Mouse (Mus musculus): ENCODE data around the gene Acsbg2. TPM values are rescaled to one million over a fixed set of nuclear protein-coding genes. Genes with fewer than 3 reads are reported as not detected.
A peak's percentile ranks its signal among the peaks of the same experiment; 100 is the strongest.

The Acsbg2 gene
- polyA plus RNA-seq, 1 experiment from 2014 or later, result not detected

GRCm38 (mm10) chr17:56842173-56842572 is 32.1 kb downstream of the Acsbg2 start:
- no peak overlapping the region for H3K9ac ChIP-seq (replicated peaks; ENCODE audit: low read length)
- no peaks in the 10 kb centered on the region for H3K36me3 ChIP-seq (ENCODE audit: control insufficient read depth, insufficient read depth, low read length)
- H3K27me3 ChIP-seq (ENCODE audit: control insufficient read depth, insufficient read depth, low read length), result no peaks in the 10 kb centered on the region
- no peak overlapping the region for H3K27ac ChIP-seq (replicated peaks; ENCODE audit: low read depth, low read length)
- H3K4me1 ChIP-seq (ENCODE audit: control insufficient read depth, insufficient read depth, low read length), result no peaks in the 10 kb centered on the region
- no peak overlapping the region for H3K4me3 ChIP-seq (replicated peaks; ENCODE audit: low read depth, low read length)
- WGBS, result 83% methylated on average over 5 of the region's 5 CpGs
- no peaks in the 10 kb centered on the region for H3K9me3 ChIP-seq (ENCODE audit: control insufficient read depth, low read length)
- DNase-seq, result no peak
- no peak for ATAC-seq (ENCODE audit: low FRiP score, low TSS enrichment)
- no peak overlapping the region for H3K4me2 ChIP-seq (ENCODE audit: low read length)

GRCm38 (mm10) chr17:56840524-56840923 is 33.7 kb downstream of the Acsbg2 start:
- Histone ChIP-seq H3K27ac (replicated peaks; ENCODE audit: low read depth, low read length) (no peak overlapping the region), H3K4me1 (ENCODE audit: control insufficient read depth, insufficient read depth, low read length) (no peaks in the 10 kb centered on the region), H3K4me2 (ENCODE audit: low read length) (no peak overlapping the region), H3K4me3 (replicated peaks; ENCODE audit: low read depth, low read length) (no peak overlapping the region), H3K9ac (replicated peaks; ENCODE audit: low read length) (no peak overlapping the region), H3K36me3 (ENCODE audit: control insufficient read depth, insufficient read depth, low read length) (no peaks in the 10 kb centered on the region), H3K27me3 (ENCODE audit: control insufficient read depth, insufficient read depth, low read length) (no peaks in the 10 kb centered on the region), H3K9me3 (ENCODE audit: control insufficient read depth, low read length) (no peaks in the 10 kb centered on the region)
- no peak for DNase-seq
- 87% methylated on average over 7 of the region's 7 CpGs for WGBS
- no peak for ATAC-seq (ENCODE audit: low FRiP score, low TSS enrichment)

GRCm38 (mm10) chr17:56836336-56836735 is 37.9 kb downstream of the Acsbg2 start:
- no peaks in the 10 kb centered on the region for H3K27me3 ChIP-seq (ENCODE audit: control insufficient read depth, insufficient read depth, low read length)
- no peak overlapping the region for H3K4me3 ChIP-seq (replicated peaks; ENCODE audit: low read depth, low read length)
- 88% methylated on average over 8 of the region's 8 CpGs for WGBS
- DNase-seq, result no peak
- H3K27ac ChIP-seq (replicated peaks; ENCODE audit: low read depth, low read length), result no peak overlapping the region
- no peaks in the 10 kb centered on the region for H3K9me3 ChIP-seq (ENCODE audit: control insufficient read depth, low read length)
- H3K4me1 ChIP-seq (ENCODE audit: control insufficient read depth, insufficient read depth, low read length), result no peaks in the 10 kb centered on the region
- no peak overlapping the region for H3K9ac ChIP-seq (replicated peaks; ENCODE audit: low read length)
- no peak overlapping the region for H3K4me2 ChIP-seq (ENCODE audit: low read length)
- no peaks in the 10 kb centered on the region for H3K36me3 ChIP-seq (ENCODE audit: control insufficient read depth, insufficient read depth, low read length)
- ATAC-seq (ENCODE audit: low FRiP score, low TSS enrichment), result no peak

DNA sequence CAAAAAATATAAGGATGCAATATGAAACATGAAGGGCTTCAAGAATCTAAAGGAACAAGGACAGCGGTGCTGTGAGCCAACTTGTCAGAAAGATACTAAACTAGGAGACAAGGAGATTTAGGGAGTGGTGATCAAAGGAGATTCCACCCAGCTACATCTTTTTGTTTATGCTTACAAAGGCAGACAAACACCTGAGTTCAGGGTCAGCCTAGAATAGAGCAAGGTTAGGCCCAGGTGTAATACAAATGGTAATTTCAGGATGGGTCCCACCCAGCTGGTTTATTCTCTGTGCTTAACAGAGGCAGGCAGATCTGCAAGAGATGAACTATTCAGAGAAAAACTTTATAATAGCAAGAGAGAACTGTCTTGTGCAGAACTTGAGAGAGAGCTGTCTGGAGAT is 40.9 kb downstream of the Acsbg2 start:
- H3K4me1 ChIP-seq (ENCODE audit: control insufficient read depth, insufficient read depth, low read length), result peaks cover 11% of the 10 kb centered on the region; the same call in 1 of the 2 replicates
- WGBS, result 95% methylated on average over 1 of the region's 1 CpGs
- no peak overlapping the region for H3K9ac ChIP-seq (replicated peaks; ENCODE audit: low read length)
- no peaks in the 10 kb centered on the region for H3K36me3 ChIP-seq (ENCODE audit: control insufficient read depth, insufficient read depth, low read length)
- no peak overlapping the region for H3K4me2 ChIP-seq (ENCODE audit: low read length)
- H3K9me3 ChIP-seq (ENCODE audit: control insufficient read depth, low read length), result no peaks in the 10 kb centered on the region
- no peak for DNase-seq
- H3K27me3 ChIP-seq (ENCODE audit: control insufficient read depth, insufficient read depth, low read length), result peaks cover 13% of the 10 kb centered on the region; the same call in 1 of the 2 replicates
- H3K27ac ChIP-seq (replicated peaks; ENCODE audit: low read depth, low read length), result no peak overlapping the region
- no peak overlapping the region for H3K4me3 ChIP-seq (replicated peaks; ENCODE audit: low read depth, low read length)
- no peak for ATAC-seq (ENCODE audit: low FRiP score, low TSS enrichment)

GRCm38 (mm10) chr17:56832918-56833317 is 41.3 kb downstream of the Acsbg2 start:
- Histone ChIP-seq H3K27me3 (ENCODE audit: control insufficient read depth, insufficient read depth, low read length) (peaks cover 13% of the 10 kb centered on the region; the same call in 1 of the 2 replicates), H3K27ac (replicated peaks; ENCODE audit: low read depth, low read length) (no peak overlapping the region), H3K4me1 (ENCODE audit: control insufficient read depth, insufficient read depth, low read length) (peaks cover 11% of the 10 kb centered on the region; the same call in 1 of the 2 replicates), H3K4me2 (ENCODE audit: low read length) (no peak overlapping the region), H3K4me3 (replicated peaks; ENCODE audit: low read depth, low read length) (no peak overlapping the region), H3K9me3 (ENCODE audit: control insufficient read depth, low read length) (no peaks in the 10 kb centered on the region), H3K9ac (replicated peaks; ENCODE audit: low read length) (no peak overlapping the region), H3K36me3 (ENCODE audit: control insufficient read depth, insufficient read depth, low read length) (no peaks in the 10 kb centered on the region)
- no peak for ATAC-seq (ENCODE audit: low FRiP score, low TSS enrichment)
- DNase-seq, result no peak
- WGBS, result 79% methylated on average over 1 of the region's 1 CpGs

GRCm38 (mm10) chr17:56831111-56831816 is 43.0 kb downstream of the Acsbg2 start:
- no peak overlapping the region for H3K9ac ChIP-seq (replicated peaks; ENCODE audit: low read length)
- peak overlapping the region; percentile 58 for H3K4me3 ChIP-seq (replicated peaks; ENCODE audit: low read depth, low read length)
- no peak overlapping the region for H3K27ac ChIP-seq (replicated peaks; ENCODE audit: low read depth, low read length)
- ATAC-seq (ENCODE audit: low FRiP score, low TSS enrichment) (peak; percentile 99), DNase-seq (peak; percentile 99)
- peaks cover 11% of the 10 kb centered on the region; the same call in 1 of the 2 replicates for H3K4me1 ChIP-seq (ENCODE audit: control insufficient read depth, insufficient read depth, low read length)
- H3K27me3 ChIP-seq (ENCODE audit: control insufficient read depth, insufficient read depth, low read length), result peaks cover 13% of the 10 kb centered on the region; the same call in 1 of the 2 replicates
- under 1% methylated on average over 41 of the region's 42 CpGs for WGBS
- peak overlapping the region; percentile 78 for H3K4me2 ChIP-seq (ENCODE audit: low read length)
- H3K36me3 ChIP-seq (ENCODE audit: control insufficient read depth, insufficient read depth, low read length), result no peaks in the 10 kb centered on the region
- no peaks in the 10 kb centered on the region for H3K9me3 ChIP-seq (ENCODE audit: control insufficient read depth, low read length)

DNA sequence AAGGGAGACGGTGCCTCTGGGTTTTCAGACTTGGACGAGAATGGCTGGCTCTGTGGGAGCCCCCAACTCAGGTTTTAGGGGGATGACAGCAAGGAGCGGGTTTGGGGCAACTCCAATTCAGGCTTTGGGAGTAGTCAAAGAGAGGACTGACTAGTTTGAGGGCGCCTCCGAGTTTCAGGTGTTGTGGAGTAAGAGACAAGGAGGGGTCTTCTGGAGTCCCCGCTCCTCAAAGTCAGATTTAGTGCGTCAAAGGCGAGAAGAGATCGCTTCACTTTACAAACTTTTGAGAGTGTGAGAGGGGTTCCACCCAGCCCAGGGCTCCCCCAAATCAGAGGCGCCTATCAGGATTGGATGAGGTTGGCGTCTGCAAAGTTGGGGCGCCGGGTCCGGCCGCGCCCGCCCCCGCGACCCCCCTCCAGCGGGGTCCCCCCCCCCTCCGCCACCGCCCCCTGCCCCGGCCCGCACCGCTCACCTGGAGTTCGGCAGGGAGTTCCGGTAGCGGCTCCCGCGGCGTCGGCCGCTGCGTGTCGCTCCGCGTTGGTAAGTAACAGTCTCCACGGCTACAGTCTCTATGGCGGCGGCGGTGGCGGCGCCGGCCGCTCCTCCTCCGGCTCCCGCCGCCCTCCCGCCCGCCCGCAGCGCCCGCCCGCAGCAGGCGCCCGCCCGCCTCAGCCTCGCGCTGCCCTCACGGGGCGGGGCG is 43.7 kb downstream of the Acsbg2 start, which contains the start of gene Rfx2:
Gene Rfx2 (minus strand): TSS at position 603 of the 700 bp plus-strand sequence.
- no peaks in the 10 kb centered on the region for H3K9me3 ChIP-seq (ENCODE audit: control insufficient read depth, low read length)
- WGBS, result under 1% methylated on average over 62 of the region's 62 CpGs
- peak; percentile 21 for DNase-seq
- peaks cover 13% of the 10 kb centered on the region; the same call in 1 of the 2 replicates for H3K27me3 ChIP-seq (ENCODE audit: control insufficient read depth, insufficient read depth, low read length)
- peak within 1 kb of the TSS; percentile 39; the same call in 1 of the 2 replicates for H3K9ac ChIP-seq (replicated peaks; ENCODE audit: low read length)
- no peaks in the 10 kb centered on the region for H3K36me3 ChIP-seq (ENCODE audit: control insufficient read depth, insufficient read depth, low read length)
- H3K4me1 ChIP-seq (ENCODE audit: control insufficient read depth, insufficient read depth, low read length), result peaks cover 11% of the 10 kb centered on the region; the same call in 1 of the 2 replicates
- peak within 1 kb of the TSS; percentile 58 for H3K4me3 ChIP-seq (replicated peaks; ENCODE audit: low read depth, low read length)
- no peak within 1 kb of the TSS for H3K27ac ChIP-seq (replicated peaks; ENCODE audit: low read depth, low read length)
- no peak for ATAC-seq (ENCODE audit: low FRiP score, low TSS enrichment)
- H3K4me2 ChIP-seq (ENCODE audit: low read length), result peak within 1 kb of the TSS; percentile 78

DNA sequence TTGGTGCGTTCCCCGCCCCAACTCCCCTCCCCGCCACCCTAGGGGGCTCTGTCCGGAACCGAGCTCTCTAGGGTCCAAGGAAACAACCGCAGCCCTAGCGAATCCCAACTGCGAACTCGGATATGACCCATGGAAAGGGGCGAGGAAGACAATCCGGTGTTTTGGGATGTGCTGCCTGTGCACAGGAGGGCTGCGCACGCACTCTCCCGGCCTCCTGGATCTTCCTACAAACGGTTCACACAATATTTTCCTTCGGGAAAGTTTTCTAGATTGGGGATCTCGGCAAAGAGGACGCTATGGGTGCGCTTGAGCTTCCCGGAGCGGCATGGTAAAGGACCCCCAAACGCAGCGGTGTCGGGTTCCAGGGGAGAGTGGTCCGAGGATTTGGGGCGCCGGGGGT is 44.5 kb downstream of the Acsbg2 start:
- H3K4me1 ChIP-seq (ENCODE audit: control insufficient read depth, insufficient read depth, low read length), result peaks cover 11% of the 10 kb centered on the region; the same call in 1 of the 2 replicates
- DNase-seq (peak; percentile 56), ATAC-seq (ENCODE audit: low FRiP score, low TSS enrichment) (no peak)
- H3K4me3 ChIP-seq (replicated peaks; ENCODE audit: low read depth, low read length), result peak overlapping the region; percentile 58
- WGBS, result under 1% methylated on average over 27 of the region's 27 CpGs
- H3K4me2 ChIP-seq (ENCODE audit: low read length), result peak overlapping the region; percentile 78
- no peaks in the 10 kb centered on the region for H3K36me3 ChIP-seq (ENCODE audit: control insufficient read depth, insufficient read depth, low read length)
- no peaks in the 10 kb centered on the region for H3K9me3 ChIP-seq (ENCODE audit: control insufficient read depth, low read length)
- H3K9ac ChIP-seq (replicated peaks; ENCODE audit: low read length), result peak overlapping the region; percentile 39; the same call in 1 of the 2 replicates
- peaks cover 13% of the 10 kb centered on the region; the same call in 1 of the 2 replicates for H3K27me3 ChIP-seq (ENCODE audit: control insufficient read depth, insufficient read depth, low read length)
- H3K27ac ChIP-seq (replicated peaks; ENCODE audit: low read depth, low read length), result no peak overlapping the region

Measured in midbrain, embryonic 14.5 days (tissue).